Mouse (Mus musculus): ENCODE data around the gene Vasn. TPM values are rescaled to one million over a fixed set of nuclear protein-coding genes. Genes with fewer than 3 reads are reported as not detected.
A peak's percentile ranks its signal among the peaks of the same experiment; 100 is the strongest.

The Vasn gene
- total RNA-seq, 1 experiment from 2014 or later: 11.4 TPM

DNA sequence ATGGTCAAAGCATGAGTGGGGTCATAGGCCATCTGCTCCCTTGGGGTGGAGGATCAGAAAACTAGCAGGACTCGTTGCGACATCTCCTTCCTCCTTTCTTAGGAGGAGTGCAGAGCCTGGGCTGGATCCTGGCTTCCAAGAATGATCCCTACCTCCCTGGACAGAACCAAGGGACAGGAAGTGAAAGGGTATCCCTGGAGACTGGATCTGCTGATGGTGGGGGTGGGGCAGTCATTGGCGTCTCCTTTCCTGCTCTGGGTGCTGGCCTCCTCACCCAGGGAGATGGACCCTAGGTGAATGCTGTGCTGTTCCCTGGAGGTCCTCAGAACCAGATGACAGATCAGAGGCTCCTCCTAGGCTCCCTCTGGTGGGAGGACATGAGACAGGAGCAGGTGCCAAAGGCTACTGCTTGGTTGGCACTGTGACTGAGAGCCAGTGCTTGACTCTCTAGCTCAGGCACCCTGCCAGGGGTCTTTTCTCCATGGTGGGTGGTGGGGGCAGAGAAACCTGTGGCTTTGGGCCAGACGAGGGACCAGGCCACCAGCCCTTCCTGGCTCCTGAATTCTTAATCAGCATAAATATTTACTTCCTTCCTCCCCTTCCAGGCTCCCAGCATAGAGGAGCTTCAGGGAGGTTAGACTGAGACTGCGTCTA, 33.2 kb upstream of the Vasn start:
- peak; percentile 68 for DNase-seq

DNA sequence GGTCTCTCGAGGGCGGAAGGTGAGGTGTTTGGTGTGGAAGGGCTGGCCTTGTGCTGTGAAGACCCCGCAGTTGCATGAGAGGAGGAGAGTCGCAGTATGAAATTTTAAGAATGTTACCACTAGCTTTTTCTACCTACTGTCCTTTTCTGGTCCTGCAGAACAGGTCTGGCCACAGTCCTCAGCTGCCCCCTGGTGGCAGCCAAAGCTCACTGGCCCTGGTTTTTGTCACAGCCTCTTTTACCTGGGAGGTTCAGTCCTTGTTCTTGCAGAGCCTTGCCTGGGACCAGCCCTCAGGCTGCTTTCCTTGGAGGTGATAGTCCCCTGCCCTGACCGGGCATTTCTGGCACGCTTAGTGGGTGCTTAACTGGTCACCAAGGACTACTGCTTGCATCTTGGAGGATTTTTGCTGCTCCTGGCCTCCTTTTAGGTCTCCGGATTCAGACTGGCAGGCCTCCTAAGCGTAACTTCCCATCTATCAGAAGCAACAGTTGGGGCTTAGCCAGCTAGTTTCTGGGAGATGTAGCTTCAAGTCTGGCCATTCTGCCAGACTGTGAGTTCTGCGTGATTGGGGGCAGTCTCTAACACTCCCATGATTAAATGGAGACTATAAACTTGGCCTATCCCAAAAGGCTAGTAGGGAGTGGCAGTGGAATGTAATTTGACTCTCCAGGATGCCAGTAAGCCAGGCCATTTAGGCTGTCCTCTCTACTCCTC, 31.8 kb upstream of the Vasn start:
- DNase-seq: peak; percentile 90

DNA sequence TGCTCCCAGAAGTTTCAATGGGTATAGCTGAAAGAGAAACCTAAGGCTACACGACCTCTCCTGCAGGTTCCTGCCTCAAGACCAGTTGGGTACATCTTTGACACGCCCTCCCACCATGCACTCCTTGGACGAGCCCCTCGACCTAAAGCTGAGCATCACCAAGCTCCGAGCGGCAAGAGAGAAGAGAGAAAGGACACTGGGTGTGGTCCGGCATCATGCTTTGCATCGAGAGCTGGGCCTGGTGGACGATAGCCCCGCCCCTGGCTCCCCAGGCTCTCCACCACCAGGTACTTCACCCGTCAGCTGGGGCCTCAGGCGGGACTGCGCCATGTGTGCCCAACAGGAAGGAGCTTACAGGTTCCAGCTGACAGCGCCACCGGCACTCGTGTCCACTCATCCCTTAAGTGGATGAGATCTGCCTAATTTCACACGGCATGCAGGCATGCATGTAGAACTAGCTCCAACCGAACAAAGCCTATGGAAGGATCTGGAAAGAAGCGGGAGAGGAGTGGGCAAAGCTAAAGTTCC, 31.1 kb upstream of the Vasn start:
- DNase-seq: no peak

DNA sequence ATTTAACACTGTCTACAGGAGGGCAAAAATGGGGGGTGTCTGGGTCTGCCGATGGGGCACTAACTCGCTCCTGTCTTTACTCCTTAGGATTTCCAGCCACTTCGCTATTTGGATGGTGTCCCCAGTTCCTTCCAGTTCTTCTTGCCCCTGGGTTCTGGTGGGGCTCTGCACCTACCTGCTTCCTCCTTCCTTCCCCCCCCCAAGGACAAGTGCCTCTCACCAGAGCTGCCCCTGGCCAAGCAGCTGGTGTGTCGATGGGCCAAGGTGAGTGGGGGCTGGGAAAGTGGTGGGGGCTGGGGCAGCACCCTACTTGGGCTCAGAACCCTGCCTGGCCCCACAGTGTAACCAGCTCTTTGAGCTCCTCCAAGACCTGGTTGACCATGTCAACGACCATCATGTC, 28.5 kb upstream of the Vasn start:
- no peak for DNase-seq

DNA sequence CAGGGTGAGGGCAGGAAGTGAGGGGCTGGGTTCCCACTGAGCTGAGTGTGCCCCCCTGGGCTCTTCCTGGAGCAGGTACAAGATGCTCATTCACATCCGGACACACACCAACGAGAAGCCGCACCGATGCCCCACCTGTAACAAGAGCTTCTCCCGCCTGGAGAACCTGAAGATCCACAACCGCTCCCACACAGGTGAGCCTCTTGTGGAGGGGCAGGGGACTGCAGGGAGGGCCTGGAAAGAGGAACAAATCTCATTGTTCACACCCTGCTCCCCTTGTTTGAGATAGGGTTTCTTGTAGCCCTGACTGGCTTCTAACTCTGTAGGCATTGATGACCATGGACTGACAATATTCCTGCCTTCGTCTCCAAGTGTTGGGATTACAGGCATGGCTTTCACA, 28.1 kb upstream of the Vasn start:
- no peak for DNase-seq

DNA sequence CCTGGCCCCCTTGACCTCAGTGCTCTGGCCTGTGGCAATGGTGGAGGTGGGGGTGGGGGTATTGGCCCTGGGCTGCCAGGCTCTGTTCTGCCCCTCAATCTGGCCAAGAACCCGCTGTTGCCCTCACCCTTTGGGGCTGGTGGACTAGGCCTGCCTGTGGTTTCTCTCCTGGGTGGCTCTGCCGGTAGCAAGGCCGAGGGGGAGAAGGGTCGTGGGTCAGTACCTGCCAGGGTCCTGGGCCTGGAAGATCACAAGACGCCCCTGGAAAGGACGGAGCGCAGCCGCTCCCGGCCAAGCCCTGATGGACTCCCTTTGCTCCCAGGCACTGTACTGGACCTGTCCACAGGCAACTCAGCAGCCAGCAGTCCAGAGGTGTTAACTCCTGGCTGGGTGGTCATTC, 26.0 kb upstream of the Vasn start:
- no peak for DNase-seq

DNA sequence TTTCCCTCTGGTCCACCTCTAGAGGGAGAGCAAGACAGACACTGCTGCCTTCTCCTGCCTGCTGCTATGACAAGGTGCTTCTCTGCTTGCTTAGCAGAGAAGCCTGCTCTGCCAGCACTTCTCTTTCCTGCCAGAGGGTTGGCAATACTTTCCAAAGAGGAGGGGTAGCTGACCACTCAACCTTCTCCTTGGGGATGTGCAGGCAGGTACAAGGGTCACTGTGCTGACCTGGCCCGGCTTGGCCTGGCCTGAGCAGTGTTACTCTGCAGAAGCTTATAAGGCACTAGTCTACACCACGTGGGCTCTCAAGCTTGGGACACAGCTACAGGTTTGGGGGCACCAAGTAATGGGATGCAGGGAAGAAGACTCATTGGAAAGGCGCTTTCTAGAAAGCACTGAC, 25.1 kb upstream of the Vasn start:
- DNase-seq: no peak

DNA sequence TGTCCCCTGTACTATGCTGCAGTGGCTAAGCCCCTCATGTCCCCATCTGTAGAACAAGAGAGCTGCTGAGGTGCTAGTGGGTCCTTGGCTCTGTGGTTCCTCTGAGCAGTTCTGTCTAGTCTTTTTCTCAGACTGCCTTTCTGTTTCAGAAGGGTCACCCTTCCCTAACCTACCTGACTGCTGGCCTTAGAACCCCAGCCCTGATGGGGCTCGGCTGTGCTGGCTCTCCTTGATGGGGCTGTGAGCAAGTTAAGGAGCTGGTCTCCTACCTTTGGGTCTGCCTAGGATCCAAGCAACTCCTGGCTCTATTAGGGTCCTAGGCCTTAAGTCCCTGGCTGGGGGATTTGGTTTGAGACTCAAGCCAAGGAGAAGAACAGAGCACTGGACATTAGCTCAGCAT, 24.4 kb upstream of the Vasn start:
- no peak for DNase-seq

DNA sequence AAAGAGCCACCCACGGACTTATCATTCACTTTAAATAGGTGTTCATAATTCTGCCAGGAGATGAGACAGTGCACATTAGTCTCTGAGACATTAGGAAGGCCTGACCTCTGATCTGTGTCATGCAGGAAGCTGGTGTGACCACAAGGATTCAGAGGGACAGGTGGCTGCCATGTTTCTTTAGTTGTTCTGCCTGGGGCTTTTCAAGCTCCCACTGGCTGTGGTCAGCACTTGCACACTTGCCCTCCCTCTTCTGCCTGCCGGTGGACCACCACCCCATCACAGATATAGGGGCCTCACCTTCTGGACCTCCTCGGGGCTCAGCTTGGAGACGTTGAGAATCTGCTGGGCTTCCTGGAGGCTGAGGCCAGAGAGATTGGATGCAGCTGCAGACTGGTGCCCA, 22.9 kb upstream of the Vasn start:
- no peak for DNase-seq

DNA sequence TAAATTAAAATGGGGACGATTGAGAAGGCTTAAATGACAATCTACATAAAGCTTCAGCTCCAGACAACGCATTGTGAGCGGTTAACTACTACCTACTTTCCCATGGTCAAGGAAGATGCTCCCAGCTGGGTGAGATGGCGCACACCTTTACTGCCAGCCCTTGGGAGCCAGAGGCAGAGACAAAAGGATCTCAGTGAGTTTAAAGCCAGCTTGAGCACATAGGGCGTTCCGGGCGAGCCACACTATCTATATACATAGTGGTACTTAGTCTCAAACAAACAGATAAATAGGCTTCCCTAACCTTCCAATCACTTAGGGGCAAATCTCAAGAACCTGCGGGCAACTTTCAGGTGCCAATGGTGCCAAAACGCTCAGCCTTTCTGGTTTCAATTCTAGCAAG, 15.7 kb upstream of the Vasn start:
- no peak for DNase-seq

DNA sequence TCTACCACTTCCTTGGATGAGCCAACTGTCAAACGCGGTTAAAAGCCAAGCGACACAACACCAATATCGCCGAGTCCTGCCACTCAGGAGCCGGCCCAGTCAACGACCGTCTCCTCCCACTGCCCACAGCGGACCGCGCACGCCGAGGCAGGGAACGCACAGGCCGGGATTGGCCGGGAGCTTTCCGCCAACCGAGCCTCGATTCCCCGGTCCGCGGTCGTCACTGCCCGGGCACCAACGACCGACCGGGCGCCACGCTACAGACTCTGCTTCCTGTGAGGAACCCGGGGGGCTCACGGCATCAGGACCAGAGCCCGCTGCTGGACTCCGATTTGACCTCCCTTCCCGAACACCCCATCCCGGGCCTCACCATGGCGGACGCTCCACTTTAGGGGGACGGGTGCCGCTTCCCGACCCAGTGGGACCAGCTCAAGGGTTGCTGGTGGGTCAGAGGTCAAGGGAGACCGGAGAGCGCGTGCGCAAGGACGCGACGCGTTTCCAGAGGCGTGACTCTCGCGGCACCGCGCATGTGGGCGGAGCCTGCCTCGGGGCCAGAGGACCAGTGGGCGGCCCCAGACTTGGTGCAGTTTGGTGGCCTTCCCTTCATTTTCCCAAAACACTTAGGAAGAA, 15.1 kb upstream of the Vasn start, which contains the start of gene Pam16:
Gene Pam16 (minus strand): TSS at position 508 of the 630 bp plus-strand sequence.
- peak; percentile 97 for DNase-seq

DNA sequence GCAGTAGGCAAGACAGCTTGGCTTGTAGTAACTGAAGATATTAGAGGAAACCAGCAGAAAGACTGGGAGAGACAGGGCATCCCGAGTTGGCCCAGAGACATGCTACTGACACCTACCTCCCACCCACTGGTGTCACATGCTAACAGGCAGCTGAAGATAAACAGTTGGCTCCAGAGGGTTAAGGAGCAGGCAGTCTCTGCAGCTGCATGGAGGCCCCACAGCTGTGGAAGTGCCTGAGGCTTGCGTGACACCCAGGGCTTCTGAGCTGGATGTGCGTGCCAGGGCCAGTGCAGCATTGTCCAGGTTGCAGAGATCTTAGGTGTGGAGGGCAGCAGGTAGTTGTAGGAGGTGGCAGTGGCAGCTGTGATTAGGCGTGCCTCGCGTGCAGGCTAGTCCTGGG, 12.6 kb upstream of the Vasn start:
- DNase-seq: no peak

DNA sequence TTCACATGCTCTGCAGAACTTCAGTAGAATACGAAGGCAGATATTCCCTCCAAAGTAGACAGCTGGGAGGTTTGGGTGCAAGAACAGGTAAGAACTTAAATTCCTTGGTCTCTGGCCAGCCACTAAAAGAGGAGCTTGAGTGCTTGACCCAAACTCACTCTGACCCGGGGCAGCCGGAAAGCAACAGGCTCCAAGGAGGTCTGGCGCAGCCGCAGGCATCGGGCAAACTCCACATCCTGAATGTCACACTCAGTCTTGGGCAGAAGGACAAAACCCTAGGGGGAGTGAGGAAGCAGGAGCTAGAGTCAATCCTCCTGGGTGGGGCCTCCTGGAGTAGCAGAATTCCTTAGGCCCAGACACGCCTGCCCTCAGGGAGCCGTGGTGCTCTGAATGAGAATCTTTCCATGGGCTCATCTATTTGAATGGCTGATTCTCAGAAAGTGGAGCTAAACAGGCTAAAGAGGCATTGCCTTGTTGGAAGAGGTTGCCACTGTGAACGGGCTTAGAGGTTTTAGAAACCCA, 10.8 kb upstream of the Vasn start:
- no peak for DNase-seq

DNA sequence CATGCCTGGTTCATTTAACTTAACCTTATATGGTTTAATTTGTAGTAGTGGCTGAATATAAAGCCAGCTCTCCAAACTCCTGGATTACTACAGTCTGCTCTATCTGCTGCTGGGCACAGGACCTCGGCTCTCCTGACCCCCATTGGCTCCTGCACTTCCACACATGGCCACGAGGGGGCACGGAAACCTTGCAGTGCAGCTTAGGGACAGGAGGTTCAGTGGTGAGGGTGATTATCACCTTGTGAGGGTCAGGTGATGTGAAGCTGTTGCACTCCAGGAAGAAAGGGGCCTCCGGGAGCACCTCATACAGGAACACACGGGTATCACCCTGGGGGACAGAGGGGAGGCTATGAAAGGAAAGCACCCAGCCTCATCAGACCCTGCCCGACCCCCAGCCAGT, 9.8 kb upstream of the Vasn start:
- peak; percentile 92 for DNase-seq

DNA sequence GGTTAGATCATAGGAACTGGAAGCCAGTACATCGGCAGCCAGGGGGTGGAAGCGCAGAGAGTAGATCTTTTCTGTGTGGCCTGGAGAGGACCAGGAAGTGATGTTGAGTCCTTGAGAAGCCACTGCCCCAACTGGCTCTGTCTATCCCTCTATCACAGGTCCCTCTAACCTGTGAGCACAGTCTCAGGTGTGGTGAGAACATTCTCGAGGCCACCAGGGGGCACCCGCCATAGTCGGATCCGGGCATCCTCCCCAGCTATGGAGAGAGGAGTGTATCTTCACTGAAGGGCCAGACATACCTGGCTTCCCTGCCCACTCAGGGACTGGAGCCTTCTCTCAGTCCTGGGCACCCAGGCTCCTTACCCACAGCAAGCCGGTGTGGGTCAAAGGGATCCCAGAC, 7.7 kb upstream of the Vasn start:
- DNase-seq: no peak

DNA sequence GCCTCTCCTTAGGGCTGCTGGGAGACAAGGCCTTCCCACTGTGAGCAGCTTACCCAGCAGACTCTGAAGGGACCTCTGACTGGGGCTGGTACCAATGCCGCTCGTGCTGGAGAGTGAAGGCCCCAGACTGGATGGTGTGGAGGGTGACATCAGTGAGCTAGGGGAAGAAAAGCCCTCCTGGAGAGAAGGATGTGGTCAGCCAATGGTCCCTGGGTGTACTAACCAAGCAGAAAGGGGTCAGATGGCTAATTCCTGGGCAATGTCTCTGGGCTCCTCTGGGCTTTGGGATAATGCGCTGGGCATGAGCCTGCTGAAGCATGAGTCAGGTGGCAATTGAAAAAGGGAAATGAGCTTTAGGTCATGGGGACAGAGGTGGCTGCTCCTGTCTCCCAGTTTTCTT, 6.1 kb upstream of the Vasn start:
- no peak for DNase-seq

DNA sequence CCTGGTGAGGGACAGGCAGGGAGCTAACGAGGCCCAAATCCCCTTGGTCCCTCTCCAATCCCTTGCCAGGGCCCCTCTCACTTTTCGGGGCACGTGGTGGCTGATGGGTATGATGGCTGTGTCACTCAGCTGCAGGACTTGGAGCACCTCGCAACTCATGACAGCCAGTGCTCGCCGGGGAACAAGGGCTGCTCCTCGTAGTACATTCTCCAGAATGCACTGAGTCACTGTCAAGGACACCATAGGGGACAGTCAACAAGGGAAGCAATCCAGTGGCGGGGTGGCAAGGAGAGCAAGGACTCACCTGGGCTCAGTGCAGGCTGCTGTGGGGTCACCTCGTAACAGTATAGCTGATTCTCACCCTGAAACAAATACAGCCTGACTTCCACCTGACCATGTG, 5.1 kb upstream of the Vasn start:
- DNase-seq: no peak

DNA sequence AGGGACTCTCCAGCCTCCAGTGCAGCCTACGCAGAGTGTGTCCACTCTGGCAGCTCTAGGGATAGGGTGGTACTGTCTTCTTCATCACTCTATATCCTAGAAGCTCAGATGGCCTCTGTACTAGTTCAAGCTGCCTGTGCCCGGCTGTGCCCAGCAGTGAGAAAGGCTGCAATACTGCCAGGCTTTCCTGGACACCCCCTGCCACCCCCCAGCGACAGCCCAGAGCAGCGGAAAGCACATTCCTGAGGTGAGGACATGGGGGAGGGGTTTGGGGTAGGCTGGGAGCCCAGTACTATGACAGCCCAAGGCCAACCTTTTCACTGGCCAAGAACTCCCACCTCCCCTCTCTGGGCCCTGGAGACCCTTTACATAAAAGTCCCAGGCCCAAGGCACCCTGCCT, 4.0 kb upstream of the Vasn start:
- DNase-seq: no peak

DNA sequence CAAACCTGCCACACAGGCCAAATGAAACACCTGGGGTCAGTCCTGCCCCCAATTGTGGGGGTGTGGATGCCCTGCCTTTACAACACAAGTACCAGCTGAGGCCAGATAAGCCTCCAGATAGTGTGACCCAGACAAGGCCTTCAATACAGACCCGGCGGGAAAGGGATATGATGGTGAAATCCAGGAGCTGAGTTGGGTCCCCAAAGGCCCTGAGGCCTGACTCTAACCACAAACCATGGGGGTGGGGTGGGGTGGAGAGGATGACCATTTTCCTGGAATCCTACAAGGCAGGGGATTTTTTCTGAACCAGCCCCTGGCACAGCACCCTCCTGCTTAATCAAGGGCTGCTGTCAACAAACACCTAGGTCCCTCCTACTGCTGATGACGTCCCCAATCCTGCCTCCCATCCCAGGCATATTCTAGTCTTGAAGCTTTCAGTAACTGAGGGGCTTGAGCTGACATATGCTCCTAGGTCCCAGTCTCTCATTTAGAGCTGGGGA, 800 bp upstream of the Vasn start:
- DNase-seq: no peak

DNA sequence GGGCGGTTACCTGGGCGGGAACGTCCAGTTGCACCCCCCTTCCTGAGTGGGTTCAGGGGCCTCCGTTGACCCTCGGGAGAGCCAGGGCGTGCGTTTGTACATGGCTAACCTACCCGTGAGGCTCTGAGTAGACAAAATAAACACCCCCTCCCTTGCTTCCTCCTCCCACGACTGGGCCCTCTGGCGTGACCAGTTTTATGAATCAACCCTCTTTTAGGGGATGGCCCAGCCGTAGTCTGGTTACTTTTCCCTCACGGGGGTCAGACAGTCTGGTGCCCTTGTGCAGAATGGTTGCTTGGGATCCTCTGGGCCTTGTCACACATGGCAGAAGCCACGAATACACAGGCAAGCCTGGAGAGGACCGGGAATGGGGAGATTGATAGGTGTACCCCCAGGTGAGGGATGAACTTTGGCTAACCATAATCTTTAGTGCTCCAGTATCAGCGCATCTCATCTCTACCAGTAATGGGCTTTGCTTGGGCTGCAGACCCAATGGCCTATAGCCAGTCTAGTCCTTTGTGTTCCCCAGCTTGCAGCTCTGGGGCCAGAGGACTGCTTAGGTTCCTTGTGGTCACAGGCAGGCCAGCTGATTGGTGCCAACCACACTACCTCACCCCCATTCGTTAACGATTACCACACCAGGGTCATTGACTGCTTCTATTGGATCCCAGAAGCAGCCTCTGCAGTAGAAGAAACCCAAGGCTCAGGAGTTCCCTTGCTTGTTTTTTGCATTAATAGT, 695 bp downstream of the Vasn start:
- no peak for DNase-seq

DNA sequence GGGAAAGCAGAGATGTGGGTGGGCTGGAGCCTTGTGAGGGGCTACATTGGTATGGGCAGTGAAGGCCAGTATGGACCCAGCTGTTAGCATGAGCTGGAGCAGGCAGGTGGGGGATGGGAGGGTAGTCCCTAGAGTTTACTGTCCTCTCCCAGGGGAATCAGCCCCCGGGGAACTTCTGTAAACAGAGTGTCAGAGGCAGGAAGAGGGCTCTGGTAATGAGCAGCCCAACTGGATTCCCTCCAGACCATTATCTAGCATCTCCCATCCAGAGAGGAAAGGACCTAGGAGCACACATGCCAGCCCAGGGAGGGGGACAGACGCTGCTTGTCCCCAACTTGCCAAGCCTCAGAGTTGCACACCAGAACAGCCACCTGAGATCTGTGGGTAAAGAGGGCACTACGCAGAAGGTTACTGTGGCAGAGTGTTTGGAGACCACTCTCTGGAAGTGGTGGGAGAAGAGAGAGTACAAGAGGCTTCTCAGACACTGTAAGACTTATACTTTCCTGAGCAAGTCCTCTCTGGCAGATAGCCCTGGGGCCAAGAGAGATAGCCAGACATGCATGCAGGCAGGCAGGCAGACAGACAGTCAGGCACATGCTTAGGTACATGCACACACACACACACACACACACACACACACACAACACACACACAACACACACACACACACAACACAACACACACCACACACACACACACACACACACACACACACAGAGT, 1.5 kb downstream of the Vasn start:
- DNase-seq: no peak

DNA sequence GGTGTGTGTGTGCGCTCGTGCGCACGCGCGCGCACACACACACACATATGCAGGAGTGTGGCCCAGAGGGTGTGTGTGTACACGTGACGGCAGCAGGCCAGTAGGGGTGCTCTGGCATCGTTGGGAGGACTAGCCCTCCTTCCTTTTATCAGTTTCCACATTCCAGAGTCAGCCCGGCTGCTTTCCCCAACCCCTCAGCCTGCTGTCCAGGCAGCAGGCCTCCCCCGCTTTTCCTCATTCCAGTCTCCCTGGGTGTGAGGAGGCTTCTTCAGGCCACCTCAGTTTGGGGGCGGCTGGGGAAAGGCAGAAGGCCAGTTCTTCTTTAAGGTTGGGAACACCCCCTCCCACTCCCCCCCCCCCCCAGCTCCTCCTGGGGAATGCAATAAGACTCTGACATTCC, 2.4 kb downstream of the Vasn start:
- DNase-seq: no peak

Data from adrenal gland, postnatal 14 days (tissue).